Mouse (Mus musculus): ENCODE data around the gene A530032D15Rik. TPM values are rescaled to one million over a fixed set of nuclear protein-coding genes. Genes with fewer than 3 reads are reported as not detected.
"Not testable (repeated sequence)": the region's sequence is repeated elsewhere in the genome, so short reads cannot be mapped to it uniquely, and the experiment has no call there.

A530032D15Rik gene
- polyA plus RNA-seq (2015; fragmentation: Nextera tagmentation; extraction: Ambion mirVana): not detected in 2 replicates

GRCm38 (mm10) chr1:85109753-85110152, at the start of gene A530032D15Rik:
A530032D15Rik (minus strand) TSS chr1:85109853.
- not testable (repeated sequence) for H3K4me2 ChIP-seq (ENCODE audit: low read length); H3K36me3 ChIP-seq (ENCODE audit: control insufficient read depth, insufficient read depth); H3K27ac ChIP-seq (ENCODE audit: low read length); H3K9ac ChIP-seq (replicated peaks; ENCODE audit: low read depth, low read length); H3K9me3 ChIP-seq (ENCODE audit: control insufficient read depth, low read length); H3K27me3 ChIP-seq (replicated peaks; ENCODE audit: control insufficient read depth, insufficient read depth, low read length); H3K4me3 ChIP-seq (replicated peaks; ENCODE audit: low read length); H3K4me1 ChIP-seq (replicated peaks; ENCODE audit: control insufficient read depth, insufficient read depth, low read length); ATAC-seq
- no CpG with 5 or more reads among the region's 7 CpGs for WGBS

DNA sequence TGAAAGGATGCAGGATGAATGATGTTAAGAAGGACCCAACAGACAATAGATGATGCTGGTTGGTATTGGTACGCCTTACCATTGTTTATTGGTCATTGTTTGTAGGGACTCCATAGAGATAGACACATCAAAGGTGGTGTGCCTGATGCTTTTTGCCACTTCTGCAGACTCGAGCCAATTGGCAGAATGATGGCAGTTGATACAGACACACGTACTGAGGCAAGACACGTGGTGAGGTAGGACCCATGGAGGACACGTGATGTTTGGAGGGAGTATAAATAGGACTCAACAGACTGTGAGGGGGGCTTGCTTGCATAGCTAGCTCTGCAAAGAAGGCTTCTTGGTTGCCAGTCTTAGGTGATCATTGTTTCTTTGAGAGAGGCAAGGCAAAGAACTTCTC, 45.5 kb upstream of the A530032D15Rik start:
- WGBS: 73% methylated on average over 4 of the region's 5 CpGs
- ATAC-seq; H3K4me3 ChIP-seq (replicated peaks; ENCODE audit: low read length); H3K27me3 ChIP-seq (replicated peaks; ENCODE audit: control insufficient read depth, insufficient read depth, low read length); H3K27ac ChIP-seq (ENCODE audit: low read length); H3K9ac ChIP-seq (replicated peaks; ENCODE audit: low read depth, low read length); H3K9me3 ChIP-seq (ENCODE audit: control insufficient read depth, low read length); H3K36me3 ChIP-seq (ENCODE audit: control insufficient read depth, insufficient read depth); H3K4me2 ChIP-seq (ENCODE audit: low read length); H3K4me1 ChIP-seq (replicated peaks; ENCODE audit: control insufficient read depth, insufficient read depth, low read length): not testable (repeated sequence)

DNA sequence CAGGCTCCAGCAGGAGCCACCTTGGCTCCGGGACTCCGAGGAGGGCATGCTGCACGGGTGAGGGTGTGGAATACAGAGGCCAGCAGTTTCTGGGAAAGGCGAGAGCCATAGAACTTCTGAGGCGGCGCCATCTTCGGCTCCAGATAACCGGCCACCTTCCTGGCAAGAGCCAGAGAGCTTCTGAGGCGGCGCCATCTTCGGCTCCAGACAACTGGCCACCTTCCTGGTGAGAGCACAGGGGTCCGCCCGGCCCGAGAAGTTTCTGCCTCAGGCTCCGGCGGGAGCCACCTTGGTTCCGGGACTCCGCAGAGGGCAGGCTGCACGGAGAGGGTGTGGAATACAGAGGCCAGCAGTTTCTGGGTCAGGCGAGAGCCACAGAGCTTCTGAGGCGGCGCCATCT, 24.0 kb upstream of the A530032D15Rik start:
- 91% methylated on average over 19 of the region's 22 CpGs for WGBS
- H3K27me3 ChIP-seq (replicated peaks; ENCODE audit: control insufficient read depth, insufficient read depth, low read length); H3K36me3 ChIP-seq (ENCODE audit: control insufficient read depth, insufficient read depth); H3K9ac ChIP-seq (replicated peaks; ENCODE audit: low read depth, low read length); H3K4me3 ChIP-seq (replicated peaks; ENCODE audit: low read length); H3K9me3 ChIP-seq (ENCODE audit: control insufficient read depth, low read length); H3K4me2 ChIP-seq (ENCODE audit: low read length); H3K27ac ChIP-seq (ENCODE audit: low read length); H3K4me1 ChIP-seq (replicated peaks; ENCODE audit: control insufficient read depth, insufficient read depth, low read length); ATAC-seq: not testable (repeated sequence)

DNA sequence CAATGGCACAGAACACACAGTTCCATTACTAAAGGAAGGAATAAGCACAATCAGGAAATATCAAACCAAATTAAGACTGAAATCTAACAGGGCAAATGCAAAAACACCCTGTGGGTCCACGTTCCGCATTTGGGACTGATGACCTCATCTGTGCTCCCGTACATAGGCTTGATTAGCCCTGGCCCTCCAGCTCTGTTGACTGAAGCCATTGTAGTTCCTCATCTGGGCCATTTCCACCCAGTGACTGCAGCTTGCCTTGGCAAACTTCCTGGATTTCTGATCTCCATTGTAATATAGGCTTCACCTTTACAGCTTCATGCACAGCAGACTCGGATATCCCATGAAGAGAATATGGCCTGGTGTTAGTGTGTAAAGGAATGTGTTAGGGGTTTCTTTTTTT, 12.2 kb upstream of the A530032D15Rik start:
- H3K4me2 ChIP-seq (ENCODE audit: low read length); H3K9me3 ChIP-seq (ENCODE audit: control insufficient read depth, low read length); H3K36me3 ChIP-seq (ENCODE audit: control insufficient read depth, insufficient read depth); H3K9ac ChIP-seq (replicated peaks; ENCODE audit: low read depth, low read length); H3K27me3 ChIP-seq (replicated peaks; ENCODE audit: control insufficient read depth, insufficient read depth, low read length); H3K27ac ChIP-seq (ENCODE audit: low read length); H3K4me1 ChIP-seq (replicated peaks; ENCODE audit: control insufficient read depth, insufficient read depth, low read length); ATAC-seq; H3K4me3 ChIP-seq (replicated peaks; ENCODE audit: low read length): not testable (repeated sequence)
- WGBS: 81% methylated on average over 4 of the region's 4 CpGs

DNA sequence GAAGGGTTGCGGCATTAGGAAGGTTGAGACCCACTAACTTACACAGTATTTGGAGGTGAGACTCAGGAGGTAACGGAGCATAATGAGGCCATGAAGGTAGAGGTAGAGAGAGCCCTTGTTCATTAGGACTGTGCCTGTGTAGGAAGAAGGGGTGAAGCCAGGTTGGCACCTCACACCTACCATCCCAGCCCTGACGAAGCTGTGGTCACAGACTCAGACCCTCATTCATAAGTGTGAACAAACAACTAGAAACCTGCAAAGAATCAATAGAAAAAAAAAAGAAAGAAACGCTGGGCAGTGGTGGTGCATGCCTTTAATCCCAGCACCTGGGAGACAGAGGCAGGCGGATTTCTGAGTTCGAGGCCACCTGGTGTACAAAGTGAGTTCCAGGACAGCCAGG, 8.7 kb upstream of the A530032D15Rik start:
- not testable (repeated sequence) for H3K4me3 ChIP-seq (replicated peaks; ENCODE audit: low read length); H3K27ac ChIP-seq (ENCODE audit: low read length); H3K4me1 ChIP-seq (replicated peaks; ENCODE audit: control insufficient read depth, insufficient read depth, low read length); H3K27me3 ChIP-seq (replicated peaks; ENCODE audit: control insufficient read depth, insufficient read depth, low read length); H3K4me2 ChIP-seq (ENCODE audit: low read length); H3K36me3 ChIP-seq (ENCODE audit: control insufficient read depth, insufficient read depth); H3K9ac ChIP-seq (replicated peaks; ENCODE audit: low read depth, low read length); ATAC-seq; H3K9me3 ChIP-seq (ENCODE audit: control insufficient read depth, low read length)
- 83% methylated on average over 5 of the region's 6 CpGs for WGBS

DNA sequence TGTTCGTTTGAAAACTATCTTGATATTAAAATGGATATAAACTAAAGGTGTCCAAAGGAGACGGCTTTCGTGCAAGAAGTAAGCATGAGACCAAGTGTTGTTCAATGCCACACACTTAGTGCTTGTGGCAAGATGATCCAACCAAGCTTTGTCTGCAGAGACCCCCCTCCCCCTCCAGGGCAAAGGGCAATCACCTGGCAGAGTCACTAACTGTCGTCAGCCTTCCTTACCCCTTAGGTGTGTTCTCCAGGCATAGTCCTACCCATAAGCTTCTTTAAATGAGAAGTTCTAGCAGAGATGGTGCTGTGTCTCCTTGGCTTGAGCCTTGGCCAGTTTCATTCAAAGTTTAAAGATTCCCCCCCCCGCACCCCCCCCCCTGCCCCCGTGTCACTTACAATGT, 7.9 kb upstream of the A530032D15Rik start:
- WGBS: 60% methylated on average over 4 of the region's 6 CpGs
- ATAC-seq; H3K4me2 ChIP-seq (ENCODE audit: low read length); H3K4me1 ChIP-seq (replicated peaks; ENCODE audit: control insufficient read depth, insufficient read depth, low read length); H3K4me3 ChIP-seq (replicated peaks; ENCODE audit: low read length); H3K27ac ChIP-seq (ENCODE audit: low read length); H3K27me3 ChIP-seq (replicated peaks; ENCODE audit: control insufficient read depth, insufficient read depth, low read length); H3K36me3 ChIP-seq (ENCODE audit: control insufficient read depth, insufficient read depth); H3K9ac ChIP-seq (replicated peaks; ENCODE audit: low read depth, low read length); H3K9me3 ChIP-seq (ENCODE audit: control insufficient read depth, low read length): not testable (repeated sequence)

- not testable (repeated sequence) for H3K4me1 ChIP-seq (replicated peaks; ENCODE audit: control insufficient read depth, insufficient read depth, low read length)
These were observed 5.2 kb upstream of the A530032D15Rik start for GRCm38 (mm10) chr1:85114666-85115402.

DNA sequence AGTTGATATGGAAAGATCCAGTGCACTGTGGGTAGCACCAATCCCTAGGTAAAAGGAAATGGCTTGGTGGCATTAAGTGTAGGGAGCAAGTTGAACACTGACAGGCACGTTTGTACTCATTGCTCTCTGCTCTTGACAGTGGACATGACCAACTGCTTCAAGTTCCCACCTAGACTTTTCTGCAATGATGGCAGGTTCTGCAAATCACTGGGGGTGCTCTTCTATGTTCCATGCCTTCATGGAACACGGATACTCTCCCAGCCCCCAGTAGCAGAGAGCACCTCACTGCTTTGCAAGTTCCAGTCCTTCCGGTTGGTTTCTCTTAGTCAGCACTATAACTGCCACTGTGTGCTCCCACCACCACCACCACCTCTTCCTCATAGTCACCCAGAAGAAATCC, 4.4 kb upstream of the A530032D15Rik start:
- not testable (repeated sequence) for ATAC-seq; H3K36me3 ChIP-seq (ENCODE audit: control insufficient read depth, insufficient read depth); H3K4me2 ChIP-seq (ENCODE audit: low read length); H3K9me3 ChIP-seq (ENCODE audit: control insufficient read depth, low read length); H3K4me3 ChIP-seq (replicated peaks; ENCODE audit: low read length); H3K27ac ChIP-seq (ENCODE audit: low read length); H3K27me3 ChIP-seq (replicated peaks; ENCODE audit: control insufficient read depth, insufficient read depth, low read length); H3K9ac ChIP-seq (replicated peaks; ENCODE audit: low read depth, low read length); H3K4me1 ChIP-seq (replicated peaks; ENCODE audit: control insufficient read depth, insufficient read depth, low read length)
- 87% methylated on average over 3 of the region's 3 CpGs for WGBS

More at GRCm38 (mm10) chr1:85114666-85115402, 5.2 kb upstream of the A530032D15Rik start:
- 57% methylated on average over 6 of the region's 6 CpGs for WGBS
- not testable (repeated sequence) for H3K36me3 ChIP-seq (ENCODE audit: control insufficient read depth, insufficient read depth); H3K27me3 ChIP-seq (replicated peaks; ENCODE audit: control insufficient read depth, insufficient read depth, low read length); H3K4me3 ChIP-seq (replicated peaks; ENCODE audit: low read length); H3K9me3 ChIP-seq (ENCODE audit: control insufficient read depth, low read length); H3K9ac ChIP-seq (replicated peaks; ENCODE audit: low read depth, low read length); ATAC-seq; H3K27ac ChIP-seq (ENCODE audit: low read length); H3K4me2 ChIP-seq (ENCODE audit: low read length)

GRCm38 (mm10) chr1:85112889-85113288, 3.2 kb upstream of the A530032D15Rik start:
- not testable (repeated sequence) for H3K27ac ChIP-seq (ENCODE audit: low read length); H3K4me3 ChIP-seq (replicated peaks; ENCODE audit: low read length); H3K36me3 ChIP-seq (ENCODE audit: control insufficient read depth, insufficient read depth); ATAC-seq; H3K4me1 ChIP-seq (replicated peaks; ENCODE audit: control insufficient read depth, insufficient read depth, low read length); H3K9ac ChIP-seq (replicated peaks; ENCODE audit: low read depth, low read length); H3K4me2 ChIP-seq (ENCODE audit: low read length); H3K27me3 ChIP-seq (replicated peaks; ENCODE audit: control insufficient read depth, insufficient read depth, low read length); H3K9me3 ChIP-seq (ENCODE audit: control insufficient read depth, low read length)
- 71% methylated on average over 2 of the region's 5 CpGs for WGBS

- not testable (repeated sequence) for H3K4me2 ChIP-seq (ENCODE audit: low read length); H3K4me1 ChIP-seq (replicated peaks; ENCODE audit: control insufficient read depth, insufficient read depth, low read length); H3K27me3 ChIP-seq (replicated peaks; ENCODE audit: control insufficient read depth, insufficient read depth, low read length); H3K27ac ChIP-seq (ENCODE audit: low read length); ATAC-seq; H3K36me3 ChIP-seq (ENCODE audit: control insufficient read depth, insufficient read depth); H3K4me3 ChIP-seq (replicated peaks; ENCODE audit: low read length); H3K9me3 ChIP-seq (ENCODE audit: control insufficient read depth, low read length); H3K9ac ChIP-seq (replicated peaks; ENCODE audit: low read depth, low read length)
- 93% methylated on average over 7 of the region's 7 CpGs for WGBS
These were observed 2.6 kb upstream of the A530032D15Rik start for GRCm38 (mm10) chr1:85112266-85112665.
